Mouse (Mus musculus) embryo, embryonic 11 days (tissue): ENCODE measurements around the gene Arfgef3.
"Not testable (repeated sequence)": the region's sequence is repeated elsewhere in the genome, so short reads cannot be mapped to it uniquely, and the experiment has no call there.

ENCODE experiments used
- DNase-seq: peaks from one replicate; pipeline ENCODE4 v3.0.0-alpha.2; 2015

Gene Arfgef3

DNA sequence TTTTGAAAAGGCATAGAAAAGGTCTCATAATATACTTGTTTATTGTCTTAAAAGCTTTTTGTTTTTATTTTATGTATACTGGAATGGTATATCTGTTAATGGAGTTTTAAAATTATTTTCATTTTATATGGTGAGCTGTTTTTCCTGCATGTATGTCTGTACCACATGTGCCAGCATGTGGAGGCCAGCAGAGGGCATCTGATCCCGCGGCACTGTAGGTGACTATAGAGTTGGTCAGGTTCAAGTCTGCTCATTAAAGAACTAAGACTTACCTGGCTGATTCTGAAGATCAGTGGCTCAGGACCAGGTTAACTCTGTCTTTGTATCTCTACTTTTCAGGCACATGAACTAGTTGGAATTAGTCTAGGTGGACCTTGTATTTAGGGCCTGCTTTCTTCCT is 171.2 kb downstream of the Arfgef3 start:
- peak; percentile 20 for DNase-seq

DNA sequence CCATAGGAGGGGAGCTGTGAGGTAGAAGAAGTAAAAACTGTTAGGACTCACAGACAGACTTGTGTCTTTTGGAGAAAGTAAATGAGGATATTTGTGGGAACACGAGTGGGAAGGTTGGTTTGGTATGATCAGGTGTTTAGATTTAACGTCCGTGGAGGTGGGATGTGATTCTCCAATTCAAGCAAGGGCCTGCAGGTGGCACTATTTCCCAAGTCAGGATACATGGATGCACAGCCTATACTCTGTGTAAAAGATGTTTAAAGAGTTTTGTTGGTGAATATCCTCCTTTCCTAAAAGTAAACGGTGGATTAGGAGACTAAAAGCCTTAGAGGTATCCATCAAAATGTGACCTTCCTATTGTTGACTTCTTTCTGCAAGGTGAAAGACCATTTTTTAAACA is 180.8 kb downstream of the Arfgef3 start:
- DNase-seq: peak; percentile 62

DNA sequence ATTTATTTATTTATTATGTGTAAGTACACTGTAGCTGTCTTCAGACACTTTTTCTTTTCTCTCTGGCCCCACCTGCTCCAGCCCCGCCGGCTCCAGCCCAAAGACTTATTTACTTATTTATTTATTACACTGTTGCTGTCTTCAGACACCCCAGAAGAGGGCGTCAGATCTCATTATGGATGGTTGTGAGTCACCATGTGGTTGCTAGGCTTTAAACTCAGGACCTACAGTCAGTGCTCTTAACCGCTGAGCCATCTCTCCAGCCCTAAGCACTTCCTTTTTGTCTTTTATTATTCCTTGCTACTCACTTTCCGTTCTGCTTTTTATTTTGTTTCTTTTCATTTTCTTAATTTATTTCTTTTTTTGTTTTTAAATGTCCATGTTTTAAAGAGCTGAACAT is 182.3 kb downstream of the Arfgef3 start:
- no peak for DNase-seq

DNA sequence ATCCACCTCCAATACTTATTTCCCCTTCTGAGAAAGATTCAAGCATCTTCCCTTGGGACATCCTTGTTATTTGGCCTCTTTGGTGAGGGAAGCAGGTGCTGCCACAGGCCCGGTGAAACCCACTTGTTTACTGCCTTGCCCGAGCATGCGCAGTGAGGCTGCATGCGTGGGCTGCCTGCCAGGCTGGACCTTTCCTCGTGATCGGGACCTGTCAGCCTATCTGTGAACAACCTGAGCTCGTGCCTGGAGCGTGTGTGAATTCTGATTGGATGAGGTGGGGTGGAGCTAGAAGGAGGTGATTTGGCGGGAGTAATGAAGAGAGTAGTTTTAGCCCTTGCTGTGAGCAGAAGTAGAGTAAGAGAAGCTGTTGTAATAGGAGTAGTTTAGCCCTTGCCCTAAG is 184.7 kb downstream of the Arfgef3 start:
- DNase-seq: not testable (repeated sequence)

DNA sequence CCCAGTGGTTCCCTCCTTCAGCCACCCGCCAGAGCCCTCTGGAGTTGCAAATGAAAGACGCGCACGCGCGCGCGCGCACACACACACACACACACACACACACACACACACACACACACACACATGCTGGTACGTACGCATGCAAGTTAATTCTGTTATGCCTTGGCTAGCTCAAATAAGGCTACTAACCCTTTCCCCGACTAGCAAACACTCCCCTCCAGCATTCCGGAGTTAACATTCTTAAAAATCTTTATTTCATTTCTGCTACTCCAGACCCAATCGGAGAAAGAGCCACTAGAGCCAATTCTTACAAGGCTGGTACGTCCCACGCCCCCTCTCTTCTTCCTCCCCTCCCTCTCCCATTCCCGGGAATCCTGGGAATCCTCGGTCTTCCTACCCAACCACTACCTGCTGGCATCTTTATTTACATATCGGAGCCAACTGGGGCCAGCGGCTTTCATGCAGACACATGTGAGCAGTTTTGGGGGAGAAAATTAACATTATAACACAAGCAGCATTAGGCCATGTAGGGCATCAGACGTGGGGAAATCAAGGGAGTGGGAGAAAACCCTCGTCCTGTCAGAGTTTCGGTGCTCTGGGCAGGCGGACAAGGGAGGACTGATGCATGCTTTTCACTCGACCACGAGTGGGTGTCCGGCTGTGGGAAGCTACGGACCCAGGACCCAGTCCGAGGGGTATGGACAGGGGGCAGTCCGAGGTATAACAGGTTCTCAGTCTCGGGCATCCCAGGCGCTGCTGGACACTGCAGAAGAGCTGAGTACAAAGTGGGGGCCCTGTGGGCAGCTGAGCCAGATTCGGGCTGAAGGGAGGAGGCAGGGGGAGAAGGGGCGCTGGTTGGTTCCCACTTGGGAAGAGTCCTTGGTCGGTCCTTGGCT is 194.2 kb downstream of the Arfgef3 start:
- peak; percentile 73 for DNase-seq

DNA sequence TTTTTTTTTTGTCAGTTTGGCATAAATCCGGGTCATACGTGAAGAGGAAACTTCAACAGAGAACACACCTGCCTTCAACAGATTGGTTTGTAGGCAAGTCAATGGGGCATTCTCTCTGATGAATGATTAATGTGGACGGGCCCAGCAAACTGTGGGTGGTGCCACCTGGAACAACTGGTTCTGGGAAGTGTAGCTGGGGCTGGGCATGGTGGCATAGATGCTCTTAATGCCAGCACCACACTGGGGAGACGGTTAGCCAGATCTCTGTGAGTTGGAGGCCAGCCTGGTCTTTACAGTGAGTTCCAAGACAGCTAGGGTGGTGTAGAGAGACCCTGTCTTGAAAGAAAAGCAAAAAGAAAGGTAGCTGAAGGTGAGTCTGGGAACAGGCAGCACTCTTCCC is 196.4 kb downstream of the Arfgef3 start:
- no peak for DNase-seq

DNA sequence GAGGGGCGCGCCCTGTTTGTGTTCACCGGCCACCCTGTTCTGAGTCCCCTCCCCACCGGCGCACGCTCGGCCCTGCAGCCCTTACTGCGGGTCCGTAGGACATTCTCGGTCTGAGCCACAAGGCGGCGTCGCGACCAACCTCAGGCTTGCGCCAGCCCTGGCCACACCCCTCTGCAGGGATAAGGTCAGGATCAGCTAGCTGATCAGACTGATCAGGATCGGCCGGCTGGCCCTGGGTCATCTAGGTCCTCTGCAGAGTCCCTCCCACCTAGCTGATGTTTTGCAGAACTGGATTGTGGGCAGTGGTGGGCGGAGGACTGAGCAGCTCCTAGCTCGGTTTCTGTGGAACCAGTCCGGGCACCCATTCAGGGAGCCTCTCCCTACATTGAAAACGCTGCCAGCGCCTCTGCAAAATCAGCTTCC is 197.9 kb downstream of the Arfgef3 start, which contains the start of gene Hebp2:
Gene Hebp2 (minus strand): TSS at position 264 of the 423 bp plus-strand sequence.
- peak; percentile 92 for DNase-seq

DNA sequence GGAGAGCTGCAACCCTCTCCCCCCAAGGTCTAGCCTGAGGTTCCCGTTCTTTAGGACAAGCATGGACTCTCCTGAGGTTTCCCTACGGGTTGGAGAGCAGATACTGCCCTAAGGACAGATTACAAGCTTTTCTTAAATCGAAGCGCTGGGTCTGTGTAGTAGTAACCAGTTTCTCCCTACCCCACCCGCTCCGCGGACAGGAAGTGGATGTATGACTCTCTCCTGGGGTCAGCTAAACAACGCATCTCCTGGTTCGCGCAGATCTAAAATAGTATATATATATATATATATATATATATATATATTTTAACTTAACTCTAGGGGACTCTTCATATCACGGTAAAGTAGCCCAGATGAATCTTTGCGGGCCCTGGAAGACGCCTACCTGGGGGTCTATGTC is 198.4 kb downstream of the Arfgef3 start:
- peak; percentile 39 for DNase-seq

DNA sequence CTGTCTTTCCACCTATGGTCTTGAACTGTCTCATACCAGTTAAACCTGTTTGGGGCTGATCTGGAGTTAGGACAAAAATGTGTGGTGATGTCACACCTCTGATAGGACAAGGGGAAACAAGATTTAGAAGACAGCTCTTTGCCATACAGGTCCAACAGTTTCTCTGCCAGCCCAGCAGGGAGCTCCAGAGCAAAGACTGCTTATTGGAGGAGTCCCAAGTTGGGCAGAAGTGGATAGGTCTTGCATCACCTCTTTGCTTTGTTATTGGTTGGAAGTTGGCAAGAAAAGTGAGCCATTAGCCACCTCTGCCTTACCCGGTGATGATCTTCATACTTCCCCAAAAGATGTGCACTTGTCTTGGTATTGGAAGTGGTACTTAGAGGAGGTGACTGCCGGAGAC is 206.9 kb downstream of the Arfgef3 start:
- DNase-seq: no peak

DNA sequence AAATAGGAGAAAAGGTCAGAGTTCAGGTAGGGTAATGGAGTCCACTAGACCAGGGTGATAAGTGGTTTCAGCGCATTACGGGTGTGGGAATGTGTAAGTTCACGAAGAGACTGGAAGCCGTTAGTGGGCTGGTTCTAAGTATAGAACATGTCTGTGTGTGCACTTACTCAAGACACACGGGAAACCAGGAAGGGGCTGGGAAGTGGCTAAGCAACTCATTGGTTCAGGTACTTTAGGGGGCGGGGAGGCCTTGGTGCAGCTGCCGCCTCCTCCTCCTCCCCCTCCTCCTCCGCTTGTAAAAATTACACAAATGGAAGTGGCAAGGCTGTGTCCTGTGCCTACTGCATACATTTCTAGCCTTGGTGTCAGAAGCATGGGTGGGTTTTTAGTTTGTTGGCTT is 211.5 kb downstream of the Arfgef3 start:
- peak; percentile 26 for DNase-seq
